Mouse (Mus musculus) T-helper 2 cell (primary cell): ENCODE measurements around the gene Dlec1.

Source experiments
- in situ Hi-C: fragments of 300-600 bp; cut with MboI, MseI; formaldehyde crosslinking; loops from one replicate; pipeline ENCODE4 v1.15.1; 2025; ENCODE audit warnings: high pct_unique_total_duplicates

Gene Dlec1

DNA sequence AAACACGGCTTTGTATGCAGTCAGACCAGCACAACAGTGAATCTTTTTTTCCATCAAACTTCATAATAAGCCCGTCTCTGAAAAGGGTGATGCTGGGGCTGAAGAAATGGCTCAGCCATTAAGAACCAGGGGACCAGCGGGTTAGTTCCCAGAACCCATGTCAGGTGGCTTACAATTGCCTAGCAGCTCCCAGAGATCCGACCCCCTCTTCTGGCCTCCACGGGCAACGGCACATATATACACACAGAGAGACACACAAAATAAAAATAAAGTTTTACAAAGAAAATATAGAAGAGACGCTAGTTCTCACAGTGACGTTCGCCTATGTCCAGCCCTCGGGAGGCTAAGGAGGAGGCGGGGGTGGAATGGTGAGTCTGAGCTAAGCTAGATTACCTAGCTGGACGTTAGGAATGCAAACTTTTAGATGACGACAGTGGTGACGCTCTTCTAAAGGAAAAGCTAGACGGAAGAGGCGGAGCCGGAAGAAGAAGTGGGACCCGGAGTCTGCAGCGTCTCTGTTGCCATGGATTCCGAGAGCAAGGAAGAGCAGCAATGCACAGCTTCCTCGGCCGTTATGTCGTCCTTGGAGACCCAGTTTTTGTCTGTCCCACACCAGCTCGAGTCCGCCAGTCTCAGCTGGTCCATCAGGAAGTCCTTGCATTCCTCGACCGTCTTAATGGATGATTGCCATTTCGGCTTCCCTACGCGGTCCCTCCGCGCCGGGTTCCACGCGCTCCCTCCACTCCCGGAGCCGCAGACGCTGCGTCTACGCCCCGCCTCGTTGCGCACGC is at the start of gene Dlec1:
Gene Dlec1 (plus strand): TSS at position 487 of the 791 bp plus-strand sequence.
- in situ Hi-C loops: loop anchor here (10.0 kb wide), 1 partner anchor 173 kb away; no protein-coding TSS in a partner anchor

- in situ Hi-C loops: no loop called here
Measured at GRCm38 (mm10) chr9:119053964-119054576, 48.2 kb upstream of the Dlec1 start.

DNA sequence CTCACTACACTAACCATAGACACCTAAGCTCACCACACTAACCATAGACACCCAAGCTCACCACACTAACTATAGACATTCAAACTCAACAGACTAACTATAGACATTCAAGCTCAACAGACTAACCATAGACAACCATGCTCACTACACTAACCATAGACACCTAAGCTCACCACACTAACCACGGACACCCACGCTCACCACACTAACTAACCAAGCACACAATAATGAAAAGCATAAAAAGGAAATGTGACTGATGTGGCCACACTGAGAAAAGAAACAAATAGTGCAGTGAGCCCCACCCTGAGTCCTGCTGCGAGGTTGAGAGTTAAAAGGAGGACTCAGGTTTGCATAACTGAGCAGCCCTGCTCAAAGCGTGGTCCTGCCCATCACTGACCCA is 46.9 kb upstream of the Dlec1 start:
- in situ Hi-C loops: no loop called here

DNA sequence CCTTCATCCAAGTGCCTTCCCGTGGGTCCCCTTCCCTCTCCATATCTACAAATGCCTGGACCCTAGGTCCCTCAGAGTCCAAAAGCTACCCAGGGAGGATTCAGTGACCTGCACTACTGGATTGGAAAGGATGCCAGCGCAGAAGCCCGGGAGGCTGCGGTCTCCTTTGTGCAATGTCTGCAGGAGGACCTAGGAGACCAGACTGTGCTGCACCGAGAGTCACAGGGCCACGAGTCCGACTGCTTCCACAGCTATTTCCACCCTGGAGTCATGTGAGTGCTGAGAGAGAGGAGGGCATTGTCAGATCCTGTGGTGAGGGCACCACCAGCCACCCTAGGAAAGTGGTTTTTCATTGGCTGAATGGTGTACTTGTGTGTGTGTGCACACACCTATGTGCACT is 44.0 kb upstream of the Dlec1 start:
- in situ Hi-C loops: no loop called here

DNA sequence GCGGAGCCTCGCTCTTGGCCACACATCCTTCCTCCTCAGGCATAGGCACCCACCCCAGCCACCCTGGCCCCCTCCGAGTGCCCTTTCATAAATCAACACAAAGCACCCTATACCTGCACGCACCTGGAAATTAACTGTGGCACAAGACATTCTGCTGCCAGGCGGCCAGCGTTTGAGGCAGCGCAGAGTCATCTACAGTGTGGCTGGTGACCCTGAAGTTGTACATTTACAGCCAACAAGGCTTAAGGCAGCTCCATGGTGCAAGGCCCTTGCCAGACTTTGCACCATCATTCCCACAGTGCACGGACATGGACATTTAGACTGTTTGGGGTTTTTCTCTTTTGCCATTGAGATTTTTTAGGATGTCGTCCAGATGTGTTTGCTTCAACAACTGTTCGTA is 41.6 kb upstream of the Dlec1 start:
- in situ Hi-C loops: no loop called here

GRCm38 (mm10) chr9:119063036-119063644 is 39.1 kb upstream of the Dlec1 start:
- in situ Hi-C loops: no loop called here

DNA sequence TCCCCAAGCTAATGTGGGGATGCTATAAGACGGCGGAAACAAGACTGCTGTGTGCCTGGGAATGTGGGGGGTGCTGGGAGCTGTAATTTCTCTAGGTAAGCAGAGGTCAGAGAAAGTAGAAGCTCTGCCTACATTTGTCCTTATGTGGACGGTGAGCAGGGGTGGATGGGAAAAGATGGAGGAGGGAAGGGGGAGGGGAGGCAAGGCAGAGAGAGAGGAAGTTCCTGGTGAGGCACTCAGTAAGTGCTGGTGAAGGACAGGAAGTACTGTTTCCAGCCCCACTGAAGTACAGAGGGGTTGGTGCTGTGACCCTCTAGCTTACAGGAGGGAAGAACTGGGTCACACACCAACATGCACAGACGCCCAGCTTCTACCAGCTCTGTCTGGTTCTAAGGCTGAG is 38.0 kb upstream of the Dlec1 start:
- in situ Hi-C loops: no loop called here

GRCm38 (mm10) chr9:119067601-119068000 is 34.7 kb upstream of the Dlec1 start:
- in situ Hi-C loops: loop anchor here (5.0 kb wide), 1 partner anchor 145 kb away; no protein-coding TSS in a partner anchor

DNA sequence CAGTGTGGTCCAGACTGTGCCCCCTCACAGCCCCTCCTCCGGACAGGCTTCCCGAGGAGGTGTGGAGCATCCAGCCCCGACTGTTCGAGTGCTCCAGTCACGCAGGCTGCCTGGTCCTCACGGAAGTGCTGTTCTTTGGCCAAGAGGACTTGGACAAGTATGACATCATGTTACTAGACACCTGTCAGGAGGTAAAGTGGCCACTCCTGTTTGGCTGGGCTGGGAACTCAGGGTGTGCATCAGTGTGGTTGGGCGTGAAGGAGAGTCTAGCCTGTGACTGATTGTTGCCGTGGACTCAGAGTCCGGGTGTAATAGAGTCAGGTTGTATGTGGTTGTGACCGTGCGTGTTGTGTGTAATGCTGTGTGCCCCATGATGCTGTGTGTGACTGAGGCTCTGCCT is 34.0 kb upstream of the Dlec1 start:
- in situ Hi-C loops: loop anchor here (5.0 kb wide), 1 partner anchor 146 kb away; no protein-coding TSS in a partner anchor

GRCm38 (mm10) chr9:119070173-119070825 is 32.0 kb upstream of the Dlec1 start:
- in situ Hi-C loops: no loop called here

GRCm38 (mm10) chr9:119071786-119072185 is 30.5 kb upstream of the Dlec1 start:
- in situ Hi-C loops: no loop called here

GRCm38 (mm10) chr9:119073184-119073895 is 28.9 kb upstream of the Dlec1 start:
- in situ Hi-C loops: no loop called here

GRCm38 (mm10) chr9:119075685-119076084 is 26.6 kb upstream of the Dlec1 start:
- in situ Hi-C loops: no loop called here

GRCm38 (mm10) chr9:119080040-119080675 is 22.1 kb upstream of the Dlec1 start:
- in situ Hi-C loops: no loop called here

- in situ Hi-C loops: no loop called here
Measured at GRCm38 (mm10) chr9:119082039-119082438, 20.2 kb upstream of the Dlec1 start.

DNA sequence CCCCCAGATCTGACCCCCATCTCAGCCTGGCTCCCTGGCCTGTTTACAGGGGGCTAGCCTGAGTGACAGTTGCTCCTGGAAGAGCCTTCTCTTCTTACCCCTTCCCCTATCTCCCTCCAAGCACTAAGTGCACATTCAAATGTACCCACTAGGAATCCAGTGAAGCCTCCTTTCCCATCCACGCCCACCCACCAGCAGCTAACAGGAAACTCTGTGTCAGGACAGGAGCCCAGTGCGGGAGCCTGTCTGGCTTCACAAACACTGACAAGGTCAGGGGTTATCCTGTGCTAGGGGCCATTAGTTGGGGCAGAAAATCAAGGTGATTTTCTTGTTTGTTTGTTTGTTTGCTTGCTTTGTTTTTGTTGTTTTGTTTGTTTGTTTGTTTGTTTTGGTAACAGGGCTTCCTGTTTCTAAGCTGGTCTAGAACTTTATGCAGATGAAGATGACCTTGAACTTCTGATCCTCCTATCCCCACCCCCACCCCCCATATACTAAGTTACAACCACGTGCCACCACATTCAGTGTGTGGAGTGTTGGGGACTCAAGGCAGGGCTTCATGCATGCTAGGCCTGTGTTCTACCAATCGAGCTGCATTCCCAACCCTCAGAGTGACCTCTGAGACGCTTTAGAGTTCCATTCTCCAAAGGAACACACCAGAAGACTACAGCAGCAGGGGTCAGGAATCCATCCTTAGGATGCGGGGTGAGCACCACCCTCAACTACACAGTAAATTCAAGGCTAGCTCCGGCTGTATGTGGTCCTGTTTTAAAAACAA is 19.4 kb upstream of the Dlec1 start:
- in situ Hi-C loops: no loop called here

- in situ Hi-C loops: no loop called here
Measured at GRCm38 (mm10) chr9:119083966-119084365, 18.3 kb upstream of the Dlec1 start.

GRCm38 (mm10) chr9:119086451-119086850 is 15.8 kb upstream of the Dlec1 start:
- in situ Hi-C loops: no loop called here

- in situ Hi-C loops: no loop called here
Measured at GRCm38 (mm10) chr9:119087309-119087708, 15.0 kb upstream of the Dlec1 start.

DNA sequence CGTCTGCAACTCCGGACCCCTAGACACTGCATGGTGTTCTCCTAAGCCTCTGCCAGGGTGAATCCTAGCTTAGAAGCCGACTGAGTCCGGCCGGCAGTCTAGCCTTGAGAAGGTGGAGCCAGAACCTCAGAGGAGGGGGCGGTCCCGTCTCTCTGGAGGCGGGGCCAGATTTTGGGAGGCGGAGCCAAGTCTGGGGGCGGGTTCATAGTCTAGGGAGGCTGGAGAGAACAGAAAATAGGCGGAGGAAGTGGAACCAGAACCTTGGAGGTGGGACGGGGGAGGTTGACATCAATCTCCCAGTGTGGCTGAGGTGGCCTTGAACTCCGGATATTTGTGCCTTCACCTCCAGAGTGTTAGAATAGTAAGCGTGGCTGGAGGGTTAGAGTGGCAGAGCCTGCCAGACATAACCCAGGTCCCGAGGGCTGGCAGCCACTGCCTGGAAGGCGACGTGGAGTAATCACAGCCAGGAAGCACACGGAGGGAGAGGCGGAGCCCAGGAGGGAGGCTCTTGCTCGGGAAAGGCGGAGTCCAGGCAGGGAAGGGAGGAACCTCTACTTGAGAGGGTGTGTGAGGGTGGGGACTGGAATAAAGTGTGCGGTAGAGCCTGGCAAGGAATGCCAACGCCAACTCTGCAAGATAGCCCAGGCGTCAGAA is 14.0 kb upstream of the Dlec1 start:
- in situ Hi-C loops: no loop called here
